Mouse (Mus musculus): ENCODE measurements around the gene Itpr1.

DNA sequence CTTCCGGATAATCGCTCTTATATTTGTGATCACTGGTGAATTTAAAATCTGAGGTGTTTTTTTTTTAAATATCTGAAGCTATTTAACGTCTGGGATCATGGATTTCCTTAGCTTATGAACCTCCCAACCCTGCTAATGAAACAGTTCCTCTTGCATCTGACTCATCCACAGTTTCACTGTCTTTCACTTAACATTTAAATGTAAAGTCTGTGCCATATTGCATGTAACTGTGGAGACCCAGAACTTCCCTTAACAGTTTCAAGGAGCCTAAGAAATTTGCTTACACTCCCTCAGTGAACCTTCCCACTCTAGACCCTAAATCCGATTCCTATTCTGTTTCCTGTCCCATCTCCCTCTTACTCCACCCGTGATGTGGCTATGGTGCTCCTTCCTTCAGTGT is 342.0 kb downstream of the Itpr1 start:
- TF ChIP-seq POLR2A (IDR thresholded peaks at IDR 0.05; ENCODE audit: insufficient read depth, low read length), result no peak
- TF ChIP-seq CTCF (IDR thresholded peaks at IDR 0.05; ENCODE audit: low read depth, low read length), result no peak
- TF ChIP-seq EP300 (IDR thresholded peaks at IDR 0.05; ENCODE audit: insufficient read depth, low read depth, low read length), result no peak

Data from ES-Bruce4 (cell line).